Mouse (Mus musculus) embryo, embryonic 10.5 days (tissue): ENCODE measurements around the gene Otog.

Experiments used
- DNase-seq: peaks from one replicate; pipeline ENCODE4 v3.0.0-alpha.2; 2015; ENCODE audit warnings: low spot score

Gene Otog

GRCm38 (mm10) chr7:46283681-46284080, 42.9 kb downstream of the Otog start:
- no peak for DNase-seq

DNA sequence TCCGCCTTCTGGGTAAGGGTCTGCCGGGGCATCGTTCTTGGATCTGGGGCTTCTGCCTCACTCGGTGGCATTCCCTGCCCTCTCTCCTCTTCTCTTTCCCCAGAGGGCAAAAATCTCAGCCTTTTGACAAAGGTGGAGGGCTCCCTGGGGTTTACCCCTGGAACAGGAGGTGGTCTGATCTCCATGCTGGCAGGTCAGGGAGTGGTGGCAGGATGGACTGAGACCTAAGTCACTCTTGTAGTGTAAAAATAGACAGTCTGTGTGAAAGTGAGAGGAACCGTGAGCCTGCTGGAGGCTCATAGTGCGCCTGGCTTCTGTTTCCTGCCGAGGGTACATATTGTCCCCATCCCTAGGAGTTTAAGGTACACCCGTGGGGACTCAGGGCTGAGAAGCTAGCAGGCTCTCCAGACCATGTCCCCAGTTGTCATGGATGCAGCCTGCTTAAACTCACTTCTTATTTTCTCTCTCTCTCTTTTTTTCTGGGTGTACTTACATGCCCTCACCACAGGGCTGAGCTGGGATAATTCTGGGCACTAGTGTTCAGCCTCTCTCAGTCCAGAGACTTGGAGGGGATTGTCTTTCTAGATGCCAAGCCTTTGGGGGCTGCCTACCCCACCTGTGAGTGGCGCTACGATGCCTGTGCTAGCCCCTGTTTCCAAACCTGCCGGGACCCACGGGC, 44.5 kb downstream of the Otog start:
- no peak for DNase-seq

DNA sequence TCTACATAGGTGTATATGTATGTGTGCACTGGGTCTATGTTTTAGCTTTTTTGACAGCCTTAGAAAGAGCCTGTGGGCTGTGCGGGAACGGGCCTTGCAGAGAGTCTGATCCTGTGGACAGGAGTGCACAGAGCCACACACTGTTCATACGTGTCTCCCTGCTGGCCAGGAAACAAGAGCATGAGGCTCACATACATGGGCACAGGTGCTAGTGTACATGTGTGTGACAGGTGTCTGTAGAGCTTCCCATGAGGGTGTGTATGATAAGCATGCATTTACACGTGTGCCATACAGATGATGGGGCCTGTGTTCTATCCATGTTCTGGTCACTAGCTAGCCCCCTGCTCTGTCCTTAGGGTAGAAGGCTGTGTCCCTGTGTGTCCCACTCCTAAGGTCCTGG, 45.6 kb downstream of the Otog start:
- DNase-seq: no peak

DNA sequence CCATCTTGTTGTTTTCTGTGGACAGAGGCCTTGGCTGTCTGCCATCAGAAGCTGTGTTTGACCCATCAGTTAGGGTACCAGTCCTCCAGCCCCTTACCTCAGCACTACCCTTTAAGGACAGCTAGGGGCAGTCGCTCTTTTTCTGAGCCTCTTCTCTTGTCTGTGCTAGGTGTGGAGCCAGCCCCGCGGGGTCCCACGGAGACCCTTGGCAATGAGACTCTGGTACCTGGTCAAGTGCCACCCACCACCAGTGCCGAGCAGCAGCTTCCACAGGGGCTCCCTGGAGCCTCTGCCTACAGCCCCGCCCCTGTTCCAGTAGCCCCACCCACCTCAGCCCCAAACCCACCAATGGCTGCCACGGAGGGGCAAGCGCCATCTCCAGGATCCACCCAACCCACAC, 46.3 kb downstream of the Otog start:
- DNase-seq: no peak

GRCm38 (mm10) chr7:46296330-46296729, 55.5 kb downstream of the Otog start:
- DNase-seq: peak; percentile 12

GRCm38 (mm10) chr7:46301031-46301632, 60.3 kb downstream of the Otog start:
- DNase-seq: no peak

- DNase-seq: peak; percentile 19
Measured at GRCm38 (mm10) chr7:46313486-46313885, 72.7 kb downstream of the Otog start.

GRCm38 (mm10) chr7:46314220-46315009, 73.6 kb downstream of the Otog start:
- DNase-seq: no peak

- no peak for DNase-seq
Measured at GRCm38 (mm10) chr7:46315692-46316091, 74.9 kb downstream of the Otog start.

- peak; percentile 23 for DNase-seq
Measured at GRCm38 (mm10) chr7:46316948-46317347, 76.2 kb downstream of the Otog start.

- no peak for DNase-seq
Measured at GRCm38 (mm10) chr7:46321242-46321641, 80.5 kb downstream of the Otog start.

- DNase-seq: no peak
Measured at GRCm38 (mm10) chr7:46327896-46328295, 87.1 kb downstream of the Otog start.

- DNase-seq: no peak
Measured at GRCm38 (mm10) chr7:46337397-46337796, 96.6 kb downstream of the Otog start.

DNA sequence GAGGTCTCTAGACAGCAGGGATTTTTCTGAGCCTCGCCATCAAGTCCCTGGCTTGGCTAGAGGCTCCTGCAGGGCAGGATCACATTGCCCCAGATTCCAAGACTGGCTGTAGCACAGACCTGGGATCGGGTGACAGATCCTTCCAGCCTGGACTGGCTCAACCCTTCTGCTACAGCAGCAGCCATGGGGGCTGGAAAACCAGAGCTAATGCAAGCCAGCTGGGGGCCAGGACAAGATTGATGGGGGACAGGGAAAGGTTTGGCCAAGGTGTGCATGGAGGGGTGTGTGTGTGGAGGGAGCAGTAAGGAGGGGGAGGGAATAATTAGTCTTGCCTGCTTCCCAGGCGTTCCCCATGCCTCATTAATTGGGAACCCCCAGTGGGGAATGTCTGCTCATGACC, 99.0 kb downstream of the Otog start:
- peak; percentile 40 for DNase-seq

GRCm38 (mm10) chr7:46340295-46340694, 99.5 kb downstream of the Otog start:
- DNase-seq: no peak

DNA sequence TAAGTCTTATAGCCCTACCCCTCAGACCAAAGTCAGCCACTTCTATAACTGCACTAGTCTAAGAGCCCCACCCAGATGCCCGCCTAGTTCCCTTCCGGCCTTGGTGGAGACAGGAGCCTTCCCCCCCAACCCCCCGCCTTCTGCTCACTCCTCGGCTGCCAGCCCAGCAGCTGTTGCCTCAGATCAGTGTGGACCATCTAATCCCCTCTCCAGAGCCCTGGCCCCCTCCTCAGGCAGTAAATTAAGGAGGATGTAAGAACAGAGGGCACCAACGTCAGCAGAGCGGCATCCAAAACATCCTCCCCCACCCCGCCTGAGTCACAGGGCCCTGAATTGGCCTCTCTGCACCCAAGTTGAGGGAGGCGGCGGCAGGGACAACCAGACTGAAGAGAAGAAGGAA, 100.7 kb downstream of the Otog start:
- no peak for DNase-seq

GRCm38 (mm10) chr7:46347692-46348091, 106.9 kb downstream of the Otog start:
- no peak for DNase-seq

- DNase-seq: peak; percentile 3
Measured at GRCm38 (mm10) chr7:46348813-46349212, 108.0 kb downstream of the Otog start.

- DNase-seq: no peak
Measured at GRCm38 (mm10) chr7:46350119-46350702, 109.4 kb downstream of the Otog start.

DNA sequence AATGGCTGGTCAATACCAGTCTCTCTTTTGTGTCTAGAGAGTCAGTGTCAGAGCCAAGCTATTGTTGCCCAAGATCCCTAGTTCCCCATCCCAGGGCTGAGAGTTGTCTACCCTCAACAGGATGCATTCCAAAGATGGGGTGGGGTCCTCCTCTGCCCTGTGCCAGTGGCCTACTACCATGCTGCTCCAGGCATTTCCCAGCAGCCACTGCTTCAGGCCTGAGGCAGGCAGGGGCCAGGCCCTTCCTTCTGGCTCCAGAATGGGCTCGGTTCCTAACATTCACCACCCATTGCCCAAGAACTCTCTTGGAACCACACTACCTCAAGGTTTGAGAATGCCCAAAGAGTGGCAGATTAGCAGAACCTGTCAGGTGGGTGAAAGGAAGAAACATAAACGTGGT, 112.0 kb downstream of the Otog start:
- DNase-seq: no peak

DNA sequence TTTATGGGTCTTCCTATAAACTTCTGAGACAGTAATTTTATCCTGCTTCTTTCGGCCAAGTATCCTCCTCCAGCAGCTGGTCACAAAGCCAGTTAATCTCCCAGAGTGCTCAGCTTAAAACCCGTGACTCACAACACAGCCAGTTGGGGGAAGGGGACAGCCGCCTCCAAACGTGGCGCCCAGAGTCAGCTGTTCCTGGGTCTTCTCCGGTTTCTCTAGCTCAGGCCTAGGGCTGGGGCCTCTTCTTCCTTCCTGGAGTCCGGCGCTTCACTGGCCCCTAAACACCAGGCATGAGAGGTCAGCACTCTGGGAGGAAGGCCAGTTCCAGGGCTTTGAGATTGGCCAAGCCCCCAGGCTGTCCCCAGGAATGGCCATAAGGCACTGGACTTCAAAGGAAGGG, 112.4 kb downstream of the Otog start:
- peak; percentile 26 for DNase-seq

DNA sequence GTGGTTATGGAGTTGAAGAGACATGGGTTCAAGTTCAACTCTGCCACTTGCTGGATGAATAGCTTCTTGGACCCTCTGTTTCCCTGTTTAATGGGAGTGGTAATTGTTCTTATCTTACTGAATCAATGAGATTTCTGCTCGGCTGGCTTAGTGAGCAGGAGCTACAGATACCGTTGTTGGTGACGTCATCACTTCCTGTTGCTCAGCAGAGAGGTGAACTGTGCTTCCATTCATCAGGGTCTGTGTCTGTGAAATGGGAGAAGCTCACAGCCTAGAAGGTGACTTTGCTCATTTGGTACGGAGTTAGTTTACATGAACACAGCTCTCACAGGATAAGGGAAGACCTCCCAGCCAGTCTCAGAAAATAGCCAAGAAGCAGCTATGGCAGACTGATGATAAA, 113.1 kb downstream of the Otog start:
- DNase-seq: no peak
